Mouse (Mus musculus) ES-E14 (cell line): ENCODE results near the gene Fpr3.

Experiments
- CHD2 ChIP-seq: IDR thresholded peaks from 2 replicates; pipeline ENCODE4 v1.6.1; 2014; ENCODE audit warnings: mild to moderate bottlenecking, low read depth, low read length, inconsistent platforms
- HCFC1 ChIP-seq: IDR thresholded peaks from 2 replicates; pipeline ENCODE4 v1.6.1; 2012; ENCODE audit warnings: low read length, inconsistent platforms, borderline replicate concordance; ENCODE audit not compliant: insufficient read depth
- MAFK ChIP-seq: IDR thresholded peaks from 2 replicates; pipeline ENCODE4 v1.6.1; 2014; ENCODE audit warnings: mild to moderate bottlenecking, low read depth, low read length, inconsistent platforms; ENCODE audit not compliant: insufficient read depth
- ZC3H11A ChIP-seq: IDR thresholded peaks from 2 replicates; pipeline ENCODE4 v1.6.1; 2012; ENCODE audit warnings: low read depth, mild to moderate bottlenecking, inconsistent platforms, low read length, borderline replicate concordance
- ZNF384 ChIP-seq: IDR thresholded peaks from 2 replicates; pipeline ENCODE4 v1.6.1; 2012; ENCODE audit warnings: low read depth, low read length, inconsistent platforms

DNA sequence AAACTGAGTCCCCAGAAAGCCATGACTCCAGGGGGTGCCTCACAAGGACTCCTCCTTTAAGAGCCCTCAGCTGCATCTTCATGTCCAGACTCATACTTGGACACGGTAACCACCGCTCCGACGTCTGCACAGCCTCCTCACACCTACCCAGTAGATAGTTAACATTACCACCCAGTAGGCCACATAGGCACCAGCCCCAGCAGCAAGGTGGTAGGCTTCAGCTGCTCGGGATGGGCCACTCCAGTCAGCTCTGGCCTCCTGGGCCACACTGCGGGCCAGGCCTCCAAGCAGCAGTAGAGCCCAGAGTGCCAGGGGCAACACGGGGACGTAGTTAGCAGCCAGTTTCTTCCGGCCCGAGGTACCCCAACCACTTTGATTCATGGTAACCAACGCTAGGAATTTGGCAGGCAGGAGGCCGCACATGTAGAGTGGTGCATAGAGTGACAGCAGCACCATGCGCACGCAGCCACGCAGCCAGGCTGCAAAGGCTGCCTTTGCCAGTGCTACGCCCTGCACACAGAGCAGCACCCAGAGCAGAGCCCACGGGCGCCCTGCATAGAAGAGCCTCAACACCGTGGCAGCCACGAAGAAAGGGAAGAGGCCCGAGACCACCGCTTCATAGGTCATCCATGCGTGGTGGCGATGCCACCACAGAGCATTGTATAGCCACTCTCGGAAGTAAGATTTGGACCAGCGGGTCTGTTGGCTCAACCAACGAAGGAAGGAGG is 44.0 kb upstream of the Fpr3 start:
- TF ChIP-seq ZC3H11A (no peak), CHD2 (no peak), HCFC1 (no peak), ZNF384 (no peak), MAFK (no peak)
